Mouse (Mus musculus) CD4-positive, CD25-positive, alpha-beta regulatory T cell, adult 9 weeks (primary cell): ENCODE results near the gene Irs1. TPM values are rescaled to one million over a fixed set of nuclear protein-coding genes. Genes with fewer than 3 reads are reported as not detected.

Experiments used
- polyA plus RNA-seq: library from polyadenylated mRNA; unstranded; fragments of 100-300 nt; shearing (Covaris generic); gene quantifications from one replicate; pipeline ENCODE4 v1.2.1, GENCODE M21; 2017

Gene Irs1
- 0.04 TPM for polyA plus RNA-seq

GRCm38 (mm10) chr1:82291151-82291797 is at the start of gene Irs1:
Irs1 (minus strand) TSS chr1:82291416.

GRCm38 (mm10) chr1:82316111-82316745 is 25.0 kb upstream of the Irs1 start, which contains the start of gene Rhbdd1:
Rhbdd1 (plus strand) TSS chr1:82316452.

GRCm38 (mm10) chr1:82232812-82233211 is 58.4 kb downstream of the Irs1 start, which contains the start of gene Gm9747:
Gm9747 (plus strand) TSS chr1:82233112.

Other genes with a start within 250 kb of the Irs1 start
- gene Gm9747, start 58.3 kb downstream of the Irs1 start, polyA plus RNA-seq: not detected
- 32.4 TPM for gene Rhbdd1, start 25.0 kb upstream of the Irs1 start, polyA plus RNA-seq